Mouse (Mus musculus): ENCODE measurements at regions not wholly inside any gene's neighbourhood (a gene's known extent, or its start where the extent isn't known, plus 50 kb on each side); places are given as distances from the start of the nearest gene placed in this dataset.
A peak's percentile ranks its signal among the peaks of the same experiment; 100 is the strongest.

DNA sequence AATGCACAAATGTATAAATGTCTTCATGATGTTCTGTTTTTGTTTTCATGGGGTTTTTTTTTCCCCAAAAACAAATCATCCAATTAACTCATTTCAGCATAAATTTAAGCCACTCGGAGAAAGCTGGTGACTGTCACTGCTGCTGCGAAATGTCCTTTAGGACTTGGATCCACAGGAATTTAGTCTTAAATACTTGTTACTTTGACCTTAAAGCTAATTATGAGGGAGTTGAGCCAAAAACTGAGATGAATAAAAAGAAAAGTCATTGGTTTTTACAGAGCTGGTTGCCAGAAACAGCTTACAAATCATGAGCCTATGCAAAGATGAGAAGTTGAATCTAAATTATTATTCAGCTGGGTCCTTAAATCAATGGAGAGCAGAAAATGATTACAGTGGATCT lies 106.5 kb downstream of the Rpl36a-ps1 start:
- no peaks in the 10 kb centered on the region for H3K4me1 ChIP-seq (ENCODE audit: control insufficient read depth, insufficient read depth, low read length)
- no peak overlapping the region for H3K4me3 ChIP-seq (ENCODE audit: insufficient read depth, low read length)
- TF ChIP-seq CTCF (IDR thresholded peaks at IDR 0.05; ENCODE audit: low read depth, low read length) (no peak), POLR2A (IDR thresholded peaks at IDR 0.05; ENCODE audit: borderline replicate concordance, low read depth, low read length) (no peak)
- no peak overlapping the region for H3K27ac ChIP-seq (ENCODE audit: insufficient read depth, low read depth, low read length)

DNA sequence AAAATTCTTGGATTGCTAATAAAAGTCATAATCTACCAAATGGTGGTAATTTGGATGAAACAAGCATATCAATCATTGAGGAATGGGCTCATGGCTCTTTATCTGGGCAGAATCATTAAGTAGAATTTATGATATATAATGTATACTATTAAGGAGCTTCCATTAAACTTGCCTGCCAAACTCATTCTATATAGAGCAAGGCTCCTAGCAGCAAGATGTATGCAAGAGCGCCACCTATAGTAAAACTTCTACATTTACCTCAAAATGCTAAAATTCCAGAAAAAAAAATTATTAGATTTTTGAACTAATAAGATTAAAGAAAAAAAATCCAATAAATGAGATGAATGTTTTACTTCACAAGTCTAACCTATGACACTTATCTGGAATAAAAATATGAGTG lies 107.1 kb downstream of the Rpl36a-ps1 start:
- Histone ChIP-seq H3K4me1 (ENCODE audit: control insufficient read depth, insufficient read depth, low read length) (no peaks in the 10 kb centered on the region), H3K4me3 (ENCODE audit: insufficient read depth, low read length) (no peak overlapping the region), H3K27ac (ENCODE audit: insufficient read depth, low read depth, low read length) (no peak overlapping the region)
- TF ChIP-seq POLR2A (IDR thresholded peaks at IDR 0.05; ENCODE audit: borderline replicate concordance, low read depth, low read length) (no peak), CTCF (IDR thresholded peaks at IDR 0.05; ENCODE audit: low read depth, low read length) (no peak)

DNA sequence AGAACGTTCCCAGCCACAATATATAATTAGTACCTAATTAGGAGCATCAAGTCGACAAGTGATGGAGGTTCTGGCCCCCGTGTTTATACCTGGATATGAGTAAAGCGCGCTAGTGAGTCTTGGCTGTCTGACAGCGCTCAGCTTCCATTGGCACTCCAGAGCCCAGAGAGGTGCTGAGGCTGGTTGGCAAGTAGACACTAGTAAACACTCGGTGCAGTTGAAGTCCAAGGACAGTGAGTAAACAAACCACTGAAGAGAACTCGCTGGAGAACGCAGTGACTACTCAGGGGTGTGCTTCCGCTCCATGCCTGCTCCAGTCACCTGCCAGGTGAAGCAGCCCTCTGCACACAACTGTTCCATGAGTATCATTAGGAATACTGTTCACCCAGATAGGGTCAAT lies 111.5 kb downstream of the Rpl36a-ps1 start:
- TF ChIP-seq CTCF (IDR thresholded peaks at IDR 0.05; ENCODE audit: low read depth, low read length): no peak
- TF ChIP-seq POLR2A (IDR thresholded peaks at IDR 0.05; ENCODE audit: borderline replicate concordance, low read depth, low read length): no peak
- H3K27ac ChIP-seq (ENCODE audit: insufficient read depth, low read depth, low read length): no peak overlapping the region
- H3K4me1 ChIP-seq (ENCODE audit: control insufficient read depth, insufficient read depth, low read length): no peaks in the 10 kb centered on the region
- H3K4me3 ChIP-seq (ENCODE audit: insufficient read depth, low read length): no peak overlapping the region

DNA sequence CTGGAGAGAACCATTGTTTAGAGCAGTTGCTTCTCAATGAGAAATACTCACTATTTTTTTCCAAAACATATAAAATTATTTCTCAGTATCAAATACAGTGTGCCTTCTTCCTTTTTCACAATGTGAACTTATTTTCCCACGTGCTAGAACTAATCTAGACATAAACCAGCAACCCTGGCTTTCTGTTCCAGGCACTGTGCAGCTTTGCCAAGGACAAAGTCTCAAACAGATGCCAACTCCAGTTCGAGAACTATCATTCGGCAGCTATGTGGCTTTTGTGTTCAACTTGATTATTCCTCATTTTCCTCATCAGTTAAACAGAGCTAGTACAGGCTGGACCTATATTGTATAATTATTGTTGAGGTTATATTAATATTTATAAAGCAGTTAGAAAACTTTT lies 116.2 kb downstream of the Rpl36a-ps1 start:
- no peak overlapping the region for H3K27ac ChIP-seq (ENCODE audit: insufficient read depth, low read depth, low read length)
- peaks cover 15% of the 10 kb centered on the region for H3K4me1 ChIP-seq (ENCODE audit: control insufficient read depth, insufficient read depth, low read length)
- TF ChIP-seq CTCF (IDR thresholded peaks at IDR 0.05; ENCODE audit: low read depth, low read length) (no peak), POLR2A (IDR thresholded peaks at IDR 0.05; ENCODE audit: borderline replicate concordance, low read depth, low read length) (no peak)
- H3K4me3 ChIP-seq (ENCODE audit: insufficient read depth, low read length): no peak overlapping the region

DNA sequence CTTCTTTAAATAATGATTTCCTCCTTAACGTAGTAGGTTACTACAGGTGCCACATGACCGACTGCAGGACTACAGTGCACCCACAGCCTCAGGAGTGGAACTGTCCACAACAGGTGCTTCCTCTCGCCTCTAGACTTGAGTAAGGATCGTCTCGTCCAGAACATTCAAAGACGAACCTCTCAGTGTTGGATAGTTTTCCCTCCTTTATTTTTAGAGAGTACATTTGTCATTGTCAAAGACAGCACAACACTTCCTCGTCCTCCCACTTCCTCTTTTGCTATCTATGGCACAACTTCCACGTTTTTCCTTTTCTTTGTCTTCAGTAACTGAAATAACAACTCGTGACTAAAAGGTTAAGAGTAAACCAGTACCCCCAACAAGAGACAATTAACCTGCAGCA lies 120.7 kb downstream of the Rpl36a-ps1 start:
- Histone ChIP-seq H3K4me1 (ENCODE audit: control insufficient read depth, insufficient read depth, low read length) (peaks cover 15% of the 10 kb centered on the region), H3K27ac (ENCODE audit: insufficient read depth, low read depth, low read length) (peak overlapping the region; percentile 60), H3K4me3 (ENCODE audit: insufficient read depth, low read length) (no peak overlapping the region; the same call in 1 of the 2 replicates)
- TF ChIP-seq CTCF (IDR thresholded peaks at IDR 0.05; ENCODE audit: low read depth, low read length): no peak
- TF ChIP-seq POLR2A (IDR thresholded peaks at IDR 0.05; ENCODE audit: borderline replicate concordance, low read depth, low read length): no peak

DNA sequence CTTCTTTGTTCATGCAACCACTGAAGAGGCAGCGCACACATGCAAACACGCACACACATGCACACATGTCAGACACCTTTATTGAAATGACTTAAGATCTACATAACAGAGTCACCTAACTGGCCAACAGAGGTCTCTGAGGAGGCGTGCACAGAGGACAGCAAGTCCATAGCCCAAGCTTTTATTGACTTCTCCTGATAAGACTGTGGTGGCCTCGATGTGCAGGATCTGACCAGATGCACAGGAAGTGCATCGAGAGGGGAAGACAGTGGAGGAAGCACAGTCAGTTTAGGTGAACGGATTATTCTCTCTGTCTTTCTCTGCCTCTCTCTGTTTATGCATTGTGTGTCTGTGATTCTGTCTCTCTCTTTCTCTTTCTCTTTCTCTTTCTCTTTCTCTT lies 124.2 kb downstream of the Rpl36a-ps1 start:
- Histone ChIP-seq H3K4me1 (ENCODE audit: control insufficient read depth, insufficient read depth, low read length) (peaks cover 10% of the 10 kb centered on the region), H3K27ac (ENCODE audit: insufficient read depth, low read depth, low read length) (no peak overlapping the region), H3K4me3 (ENCODE audit: insufficient read depth, low read length) (no peak overlapping the region)
- no peak for TF ChIP-seq CTCF (IDR thresholded peaks at IDR 0.05; ENCODE audit: low read depth, low read length)
- no peak for TF ChIP-seq POLR2A (IDR thresholded peaks at IDR 0.05; ENCODE audit: borderline replicate concordance, low read depth, low read length)

DNA sequence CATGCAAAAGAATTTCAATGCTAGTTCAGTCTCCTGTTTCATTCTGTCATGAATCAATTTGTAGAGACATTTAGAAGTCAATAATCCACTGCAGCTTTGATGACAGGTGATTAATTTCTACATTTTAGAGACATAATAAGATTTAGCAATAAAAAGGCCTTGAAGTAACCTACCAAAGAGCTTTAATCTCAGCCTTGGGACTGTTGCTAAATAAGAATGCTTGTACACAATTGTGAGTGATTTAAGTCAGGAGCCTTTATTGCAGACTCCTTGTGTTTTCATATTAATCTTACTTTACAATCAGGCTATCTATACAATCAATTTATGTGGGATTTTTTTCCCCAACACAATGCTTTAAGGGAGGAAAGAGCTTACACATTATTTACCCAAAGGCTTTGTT lies 127.2 kb downstream of the Rpl36a-ps1 start:
- no peaks in the 10 kb centered on the region for H3K4me1 ChIP-seq (ENCODE audit: control insufficient read depth, insufficient read depth, low read length)
- TF ChIP-seq POLR2A (IDR thresholded peaks at IDR 0.05; ENCODE audit: borderline replicate concordance, low read depth, low read length): no peak
- no peak for TF ChIP-seq CTCF (IDR thresholded peaks at IDR 0.05; ENCODE audit: low read depth, low read length)
- no peak overlapping the region for H3K27ac ChIP-seq (ENCODE audit: insufficient read depth, low read depth, low read length)
- no peak overlapping the region for H3K4me3 ChIP-seq (ENCODE audit: insufficient read depth, low read length)

DNA sequence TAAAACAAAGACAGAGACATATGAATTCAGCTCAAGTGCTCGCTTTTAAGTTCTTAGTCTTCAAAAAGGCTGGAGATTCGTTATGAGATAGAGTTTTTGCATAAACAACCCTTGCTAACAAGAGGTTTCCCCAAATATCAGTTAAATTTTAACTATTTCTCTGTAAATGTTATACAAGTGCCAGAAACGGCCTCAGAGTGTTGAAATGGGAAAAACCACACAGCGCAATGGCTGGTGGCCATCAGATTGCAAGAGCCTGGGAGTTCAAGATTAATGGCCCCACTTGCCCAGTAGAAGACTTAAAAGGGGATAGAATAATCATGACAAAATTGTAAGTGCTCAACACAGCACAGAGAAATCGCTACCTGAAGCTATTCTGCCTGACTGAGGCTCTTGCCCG lies 130.1 kb downstream of the Rpl36a-ps1 start:
- no peak overlapping the region for H3K4me3 ChIP-seq (ENCODE audit: insufficient read depth, low read length)
- H3K27ac ChIP-seq (ENCODE audit: insufficient read depth, low read depth, low read length): no peak overlapping the region
- TF ChIP-seq CTCF (IDR thresholded peaks at IDR 0.05; ENCODE audit: low read depth, low read length): no peak
- no peaks in the 10 kb centered on the region for H3K4me1 ChIP-seq (ENCODE audit: control insufficient read depth, insufficient read depth, low read length)

DNA sequence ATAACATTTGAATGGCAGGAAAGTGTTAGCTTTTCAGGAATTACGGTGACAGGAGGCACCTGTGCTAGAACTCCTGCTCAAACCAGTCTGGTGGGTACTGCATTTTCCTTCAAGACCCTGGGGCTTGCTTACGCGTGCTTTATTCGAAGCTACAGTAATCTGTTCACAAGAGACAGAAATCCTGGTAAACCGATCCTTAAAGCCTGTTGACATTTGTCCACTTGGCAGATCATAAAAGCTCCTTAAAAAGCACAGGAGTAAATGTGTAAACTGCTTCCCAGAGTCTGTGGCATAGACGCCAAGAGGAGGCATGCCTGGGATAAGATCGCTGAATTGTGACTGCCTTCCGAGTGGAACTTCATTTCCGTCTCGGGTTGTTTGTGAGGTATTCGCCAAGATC lies 130.5 kb downstream of the Rpl36a-ps1 start:
- Histone ChIP-seq H3K27ac (ENCODE audit: insufficient read depth, low read depth, low read length) (no peak overlapping the region), H3K4me1 (ENCODE audit: control insufficient read depth, insufficient read depth, low read length) (no peaks in the 10 kb centered on the region), H3K4me3 (ENCODE audit: insufficient read depth, low read length) (no peak overlapping the region)
- TF ChIP-seq CTCF (IDR thresholded peaks at IDR 0.05; ENCODE audit: low read depth, low read length) (no peak), POLR2A (IDR thresholded peaks at IDR 0.05; ENCODE audit: borderline replicate concordance, low read depth, low read length) (no peak)

DNA sequence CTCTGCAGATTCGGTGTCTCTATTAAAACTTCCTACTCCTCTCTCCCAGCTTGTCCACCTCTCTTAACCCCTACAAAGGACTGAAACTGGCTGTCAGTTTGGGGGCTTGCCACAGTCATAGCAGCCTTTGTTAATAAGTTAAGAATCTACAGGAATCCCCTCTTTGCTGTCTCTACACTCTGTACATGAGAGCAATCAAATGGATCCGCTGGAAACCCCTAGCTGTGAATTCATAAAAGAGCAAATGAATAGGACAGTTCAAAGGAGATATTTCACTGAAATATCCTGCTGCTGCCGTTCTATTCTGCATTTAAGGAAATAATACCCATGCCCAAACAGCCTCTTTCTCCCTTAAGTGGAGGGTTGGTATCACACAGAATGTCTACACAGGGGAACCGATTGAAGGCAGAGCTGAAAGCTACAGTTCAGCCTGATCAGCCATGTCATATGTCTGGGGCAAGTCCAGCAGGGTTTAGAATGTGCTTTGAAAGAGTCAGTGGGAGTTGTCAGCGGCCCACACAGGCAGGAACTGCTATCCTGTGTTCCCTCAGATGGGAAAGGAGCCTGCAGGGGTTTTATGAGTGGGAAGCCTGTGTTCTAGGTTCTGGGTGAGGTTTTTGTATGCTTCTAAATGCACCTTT lies 131.9 kb downstream of the Rpl36a-ps1 start:
- TF ChIP-seq CTCF (IDR thresholded peaks at IDR 0.05; ENCODE audit: low read depth, low read length): no peak
- TF ChIP-seq POLR2A (IDR thresholded peaks at IDR 0.05; ENCODE audit: borderline replicate concordance, low read depth, low read length): no peak
- Histone ChIP-seq H3K27ac (ENCODE audit: insufficient read depth, low read depth, low read length) (no peak overlapping the region), H3K4me1 (ENCODE audit: control insufficient read depth, insufficient read depth, low read length) (no peaks in the 10 kb centered on the region), H3K4me3 (ENCODE audit: insufficient read depth, low read length) (no peak overlapping the region)

DNA sequence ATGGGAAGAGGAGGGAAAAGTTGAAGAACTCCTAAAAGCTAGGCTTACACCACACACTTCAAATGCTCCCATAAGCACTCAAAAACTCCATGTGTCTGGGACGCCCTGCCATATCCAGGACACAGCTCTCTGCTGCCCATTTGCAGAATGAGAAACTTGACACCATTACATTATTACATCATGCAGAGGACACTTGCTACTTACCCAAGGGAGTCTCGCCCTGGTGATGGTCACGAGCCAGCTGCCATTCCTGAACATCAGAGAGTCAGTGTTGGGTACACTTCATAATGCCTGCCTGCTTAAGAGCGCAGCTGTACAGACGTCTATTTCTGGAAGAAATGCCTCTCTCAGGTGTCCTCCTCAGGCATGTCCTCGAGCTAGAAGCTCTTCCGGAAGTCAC lies 135.3 kb downstream of the Rpl36a-ps1 start:
- H3K27ac ChIP-seq (ENCODE audit: insufficient read depth, low read depth, low read length): no peak overlapping the region
- TF ChIP-seq POLR2A (IDR thresholded peaks at IDR 0.05; ENCODE audit: borderline replicate concordance, low read depth, low read length) (no peak), CTCF (IDR thresholded peaks at IDR 0.05; ENCODE audit: low read depth, low read length) (no peak)
- no peaks in the 10 kb centered on the region for H3K4me1 ChIP-seq (ENCODE audit: control insufficient read depth, insufficient read depth, low read length)
- no peak overlapping the region for H3K4me3 ChIP-seq (ENCODE audit: insufficient read depth, low read length)

All from bone marrow macrophage, adult 2 months (primary cell).